Mouse (Mus musculus) thymus, adult 2 months (tissue): Measurements from ENCODE around the gene Abtb2.

ENCODE experiments used
- CTCF ChIP-seq: fragments of 200-500 bp; IDR thresholded peaks from 2 replicates; pipeline ENCODE4 v1.5.1; 2012; ENCODE audit warnings: mild to moderate bottlenecking, control low read depth, low read length, moderate library complexity, borderline replicate concordance; ENCODE audit not compliant: control insufficient read depth, poor library complexity, insufficient read depth; ENCODE audit errors: extremely low read depth
- POLR2A ChIP-seq: fragments of 200-500 bp; IDR thresholded peaks from 2 replicates; pipeline ENCODE4 v1.6.1; 2012; ENCODE audit warnings: mild to moderate bottlenecking, low read length, control low read depth, moderate library complexity; ENCODE audit not compliant: control insufficient read depth, poor library complexity, insufficient read depth; ENCODE audit errors: extremely low read depth

- TF ChIP-seq CTCF (peak; percentile 85; the same call in 1 of the 2 replicates), POLR2A (no peak)
These were observed 152.6 kb downstream of the Abtb2 start for GRCm38 (mm10) chr2:103718594-103719291.
